Mouse (Mus musculus) lung, postnatal 4 days (tissue): ENCODE results near the gene Gm14288.
"Not testable (repeated sequence)": the region's sequence is repeated elsewhere in the genome, so short reads cannot be mapped to it uniquely, and the experiment has no call there.

ENCODE experiments used
- DNase-seq, 2 experiments: peaks; one replicate each; pipeline ENCODE4 v3.0.0; 2021

Gene Gm14288

GRCm38 (mm10) chr2:175800993-175801392 lies at the start of gene Gm14288:
Gene Gm14288, minus strand, starts transcription at chr2:175801093.
- DNase-seq = not testable (repeated sequence)

- not testable (repeated sequence) for DNase-seq
These were observed 59.7 kb downstream of the Gm14288 start, which contains the start of gene Gm2007 for GRCm38 (mm10) chr2:175741237-175741636. Gene Gm2007, plus strand, starts transcription at chr2:175741537.
